Mouse (Mus musculus): Measurements from ENCODE around the gene Cep83. TPM values are rescaled to one million over a fixed set of nuclear protein-coding genes. Genes with fewer than 3 reads are reported as not detected.

Gene Cep83
- polyA plus RNA-seq, 1 experiment, result 7.8 TPM

DNA sequence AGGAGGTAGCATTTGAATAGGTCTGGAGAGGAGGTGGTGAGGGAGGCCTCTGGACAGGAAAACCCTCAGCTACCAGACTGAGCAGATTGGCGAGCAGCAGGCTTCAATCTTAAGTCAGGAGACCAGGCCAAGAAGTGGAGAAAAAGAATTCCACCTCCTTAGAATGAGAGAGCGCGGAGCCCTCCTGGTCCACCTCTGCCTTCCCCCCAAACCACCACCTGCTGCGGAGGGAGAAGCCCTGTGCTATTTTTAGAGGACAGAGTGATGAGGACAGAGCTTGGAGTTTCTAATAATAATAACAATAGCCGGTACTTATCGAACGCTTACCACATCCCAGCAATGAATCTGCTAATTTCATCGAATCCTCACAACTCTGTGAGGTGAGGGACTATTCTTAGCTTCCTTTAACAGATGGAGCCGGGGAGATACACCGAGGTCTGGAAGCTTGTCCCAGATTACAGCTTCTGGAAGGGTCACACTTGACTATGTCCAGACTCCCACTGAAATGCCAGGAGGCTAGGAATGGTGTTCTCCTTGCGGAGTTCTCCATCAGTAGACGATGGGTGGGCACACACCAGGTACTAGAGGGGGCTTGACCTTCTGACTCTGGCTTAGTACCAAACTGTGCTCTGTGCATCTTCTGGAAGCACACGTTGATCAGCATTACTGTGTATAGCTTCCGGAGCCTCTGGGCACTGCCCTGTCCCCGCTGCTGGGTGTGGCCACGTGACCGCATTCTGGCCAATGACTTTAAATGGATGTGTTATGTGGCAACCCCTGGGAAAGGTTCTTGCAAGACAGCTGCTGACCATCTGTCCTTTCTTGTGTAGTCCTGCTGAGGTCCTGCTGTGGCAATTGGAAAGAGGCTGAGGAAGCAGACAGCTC is 130.6 kb downstream of the Cep83 start:
- H3K36me3 ChIP-seq (replicated peaks; ENCODE audit: low read length), result peaks cover 99% of the 10 kb centered on the region
- H3K27me3 ChIP-seq (replicated peaks), result no peaks in the 10 kb centered on the region

DNA sequence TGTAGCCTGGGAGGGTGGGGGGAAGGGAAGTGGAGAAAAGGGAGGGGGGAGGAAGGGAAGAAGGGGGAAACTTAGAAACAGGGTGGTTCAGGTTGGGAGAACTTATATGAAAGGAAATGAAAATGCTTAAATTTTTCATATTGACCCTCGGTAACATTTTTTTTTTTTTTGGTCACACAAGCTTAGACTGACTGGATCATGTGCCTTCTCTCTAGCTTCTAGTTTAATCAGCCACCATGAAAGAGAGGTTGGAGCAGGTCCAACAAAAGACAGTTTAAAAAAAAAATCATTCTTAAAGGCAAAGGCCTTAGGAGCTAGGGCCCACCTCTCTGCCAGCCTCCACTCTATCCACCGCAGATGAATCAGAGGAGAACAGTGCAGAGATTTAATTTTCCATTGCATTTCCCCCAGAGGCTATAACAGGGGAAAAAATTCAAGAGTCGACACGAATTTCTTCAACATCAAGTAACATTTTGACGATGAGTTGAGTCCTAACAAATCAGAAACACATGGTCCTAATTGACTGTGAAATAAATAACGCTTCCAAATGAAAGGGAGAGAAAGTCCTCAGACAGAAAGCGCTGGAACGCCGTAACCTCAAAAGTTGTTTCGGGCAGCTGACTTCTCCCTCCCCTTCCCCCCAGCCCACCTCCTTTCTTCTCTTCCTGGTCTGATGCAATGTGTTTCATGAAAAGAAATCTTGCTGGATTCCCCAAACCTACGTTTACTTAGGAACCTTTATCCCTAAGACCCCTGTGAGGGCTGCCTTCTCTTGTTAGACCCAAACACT is 135.7 kb downstream of the Cep83 start:
- H3K4me1 ChIP-seq, result peaks cover 25% of the 10 kb centered on the region
- TF ChIP-seq GATA1 (IDR thresholded peaks at IDR 0.05; ENCODE audit: borderline replicate concordance, low read length) (no peak), FLI1 (IDR thresholded peaks at IDR 0.05; ENCODE audit: low read length) (no peak)
- peaks cover 98% of the 10 kb centered on the region for H3K36me3 ChIP-seq (replicated peaks; ENCODE audit: low read length)
- H3K27me3 ChIP-seq (replicated peaks), result no peaks in the 10 kb centered on the region
- H3K9me3 ChIP-seq, result no peaks in the 10 kb centered on the region
- H3K4me3 ChIP-seq (replicated peaks), result no peak overlapping the region

More for the DNA sequence above, 130.6 kb downstream of the Cep83 start:
- no peak for TF ChIP-seq GATA1 (IDR thresholded peaks at IDR 0.05; ENCODE audit: borderline replicate concordance, low read length)
- TF ChIP-seq FLI1 (IDR thresholded peaks at IDR 0.05; ENCODE audit: low read length), result no peak
- no peak overlapping the region for H3K4me3 ChIP-seq (replicated peaks)
- peaks cover 15% of the 10 kb centered on the region for H3K4me1 ChIP-seq
- no peaks in the 10 kb centered on the region for H3K9me3 ChIP-seq

DNA sequence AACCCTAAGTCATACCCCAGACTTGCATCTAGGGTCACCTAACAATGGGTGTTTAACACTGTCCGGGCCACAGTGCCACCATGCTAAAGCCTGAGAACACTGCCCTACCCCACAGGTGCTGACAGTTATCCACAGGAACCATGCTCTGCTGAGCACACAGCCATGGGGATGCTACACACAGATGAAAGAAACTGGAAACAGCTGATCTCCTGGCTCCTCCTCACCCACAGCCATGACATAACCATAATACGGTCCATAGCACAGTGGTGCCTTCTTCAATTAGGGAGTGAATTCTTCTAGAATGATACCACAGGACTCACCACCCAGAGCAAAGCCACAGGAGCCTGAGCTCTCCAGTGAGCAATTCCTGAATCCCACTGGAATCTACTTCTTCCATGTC is 137.5 kb downstream of the Cep83 start:
- peaks cover 32% of the 10 kb centered on the region for H3K4me1 ChIP-seq
- peaks cover 99% of the 10 kb centered on the region for H3K36me3 ChIP-seq (replicated peaks; ENCODE audit: low read length)
- H3K9me3 ChIP-seq, result no peaks in the 10 kb centered on the region
- no peaks in the 10 kb centered on the region for H3K27me3 ChIP-seq (replicated peaks)
- TF ChIP-seq GATA1 (IDR thresholded peaks at IDR 0.05; ENCODE audit: borderline replicate concordance, low read length), result no peak
- no peak for TF ChIP-seq FLI1 (IDR thresholded peaks at IDR 0.05; ENCODE audit: low read length)
- H3K4me3 ChIP-seq (replicated peaks), result no peak overlapping the region

DNA sequence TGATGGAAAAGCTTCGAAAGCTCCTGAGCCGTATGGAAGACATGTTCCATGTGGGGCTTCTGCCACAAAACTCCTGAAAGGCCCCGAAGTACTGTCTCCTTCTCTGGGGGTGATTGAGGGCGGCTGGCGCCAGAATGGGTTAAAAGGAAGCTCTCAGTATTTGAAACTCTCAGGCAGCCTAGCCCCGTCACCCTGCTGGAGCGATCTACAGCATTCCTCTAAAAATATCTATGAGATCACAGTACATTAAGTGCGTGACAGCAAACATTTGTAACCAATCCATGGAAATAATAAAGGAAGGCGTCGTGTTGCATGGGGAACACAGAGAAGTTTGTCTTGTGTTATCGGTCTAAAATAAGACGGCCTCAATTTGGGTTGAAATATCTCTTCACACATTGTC is 138.0 kb downstream of the Cep83 start:
- TF ChIP-seq FLI1 (IDR thresholded peaks at IDR 0.05; ENCODE audit: low read length) (no peak), GATA1 (IDR thresholded peaks at IDR 0.05; ENCODE audit: borderline replicate concordance, low read length) (no peak)
- H3K27me3 ChIP-seq (replicated peaks), result no peaks in the 10 kb centered on the region
- peaks cover 36% of the 10 kb centered on the region for H3K4me1 ChIP-seq
- no peak overlapping the region for H3K4me3 ChIP-seq (replicated peaks)
- H3K36me3 ChIP-seq (replicated peaks; ENCODE audit: low read length), result peaks cover 99% of the 10 kb centered on the region
- no peaks in the 10 kb centered on the region for H3K9me3 ChIP-seq

DNA sequence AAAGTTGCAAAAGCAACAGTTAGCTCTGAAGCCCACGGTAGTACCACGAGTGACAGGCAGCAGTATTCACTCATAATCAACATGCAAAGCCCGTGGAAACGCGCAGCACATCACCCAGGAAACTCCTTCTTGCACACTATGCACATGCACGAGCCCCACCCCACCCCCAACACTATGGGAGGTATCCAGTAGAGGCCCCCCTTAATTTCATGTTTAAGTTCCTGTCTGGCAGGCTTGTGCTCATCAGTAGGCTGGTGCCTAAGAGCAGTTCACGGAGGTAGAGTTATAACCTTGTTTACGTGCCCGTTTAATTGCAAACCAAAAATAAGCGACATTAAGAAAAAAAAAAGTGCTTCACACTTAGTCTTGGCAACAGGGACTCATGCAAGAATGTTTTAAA is 138.9 kb downstream of the Cep83 start:
- peaks cover 99% of the 10 kb centered on the region for H3K36me3 ChIP-seq (replicated peaks; ENCODE audit: low read length)
- no peaks in the 10 kb centered on the region for H3K9me3 ChIP-seq
- H3K4me1 ChIP-seq, result peaks cover 36% of the 10 kb centered on the region
- TF ChIP-seq FLI1 (IDR thresholded peaks at IDR 0.05; ENCODE audit: low read length), result no peak
- TF ChIP-seq GATA1 (IDR thresholded peaks at IDR 0.05; ENCODE audit: borderline replicate concordance, low read length), result no peak
- no peak overlapping the region for H3K4me3 ChIP-seq (replicated peaks)
- H3K27me3 ChIP-seq (replicated peaks), result no peaks in the 10 kb centered on the region

DNA sequence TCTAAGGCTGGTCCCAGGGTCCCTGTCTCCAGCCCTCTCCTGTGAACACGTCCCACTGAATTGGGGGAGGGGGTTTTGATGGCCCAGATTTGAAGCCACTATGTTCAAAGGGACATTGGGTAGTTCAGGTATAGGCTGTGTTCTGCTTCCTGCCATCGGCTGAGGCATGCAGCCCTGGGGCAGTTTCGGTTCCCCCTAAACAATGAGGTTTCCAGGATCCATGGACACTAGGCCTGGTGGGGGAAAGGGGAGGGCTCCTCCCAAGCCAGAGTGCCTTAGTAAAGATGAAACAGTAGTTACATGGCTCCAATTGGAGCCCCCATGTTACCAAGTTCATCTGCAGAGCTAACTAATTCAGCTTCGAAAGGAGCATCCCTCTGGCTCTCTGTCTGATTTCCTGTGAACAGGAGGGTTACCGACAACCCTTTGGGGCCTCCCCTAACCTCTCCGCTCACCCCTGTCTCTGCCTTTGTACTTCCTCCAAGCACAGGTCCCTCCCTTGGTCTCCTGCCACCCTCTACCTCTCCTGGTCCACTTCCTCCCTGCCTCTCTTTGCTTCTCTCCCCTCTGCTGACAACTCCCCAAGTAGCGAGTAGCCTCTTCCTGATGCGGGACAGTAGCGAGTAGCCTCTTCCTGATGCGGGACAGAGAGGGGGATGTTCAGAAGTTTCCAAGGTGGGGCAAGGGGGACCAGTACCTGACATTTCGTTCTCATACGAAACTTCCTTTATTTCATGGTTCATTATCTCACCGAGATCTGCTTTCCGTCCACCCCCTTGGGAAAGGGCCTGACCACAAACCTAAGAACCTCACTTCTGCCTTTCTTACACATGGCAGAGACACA is 139.7 kb downstream of the Cep83 start:
- Histone ChIP-seq H3K4me1 (peaks cover 39% of the 10 kb centered on the region), H3K36me3 (replicated peaks; ENCODE audit: low read length) (peaks cover 99% of the 10 kb centered on the region), H3K9me3 (no peaks in the 10 kb centered on the region), H3K27me3 (replicated peaks) (no peaks in the 10 kb centered on the region), H3K4me3 (replicated peaks) (no peak overlapping the region)
- TF ChIP-seq GATA1 (IDR thresholded peaks at IDR 0.05; ENCODE audit: borderline replicate concordance, low read length) (no peak), FLI1 (IDR thresholded peaks at IDR 0.05; ENCODE audit: low read length) (no peak)

DNA sequence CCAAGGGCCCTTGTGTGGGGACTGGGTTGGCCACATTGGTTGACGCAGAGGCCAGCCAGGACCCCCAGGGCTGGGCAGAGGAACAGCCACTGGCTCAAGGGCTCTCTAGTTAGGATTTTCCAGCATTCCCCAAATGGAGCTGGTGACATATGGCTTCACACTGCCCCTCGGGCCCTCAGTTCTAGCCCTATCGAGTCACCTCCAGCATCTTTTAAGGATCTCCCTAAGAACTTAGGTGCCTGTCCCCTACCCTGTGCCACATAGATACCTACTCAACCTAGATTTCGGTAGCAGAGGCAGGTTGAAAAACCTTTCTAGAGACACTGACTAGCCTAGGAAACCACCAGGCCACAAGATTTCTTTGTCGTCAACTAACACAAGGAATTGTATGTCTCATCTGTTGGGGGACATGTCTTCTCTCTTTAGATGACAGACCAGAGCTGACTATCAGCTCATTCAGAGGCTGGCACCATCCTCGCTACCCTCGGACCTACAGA is 140.3 kb downstream of the Cep83 start:
- Histone ChIP-seq H3K4me1 (peaks cover 39% of the 10 kb centered on the region), H3K36me3 (replicated peaks; ENCODE audit: low read length) (peaks cover 99% of the 10 kb centered on the region)

DNA sequence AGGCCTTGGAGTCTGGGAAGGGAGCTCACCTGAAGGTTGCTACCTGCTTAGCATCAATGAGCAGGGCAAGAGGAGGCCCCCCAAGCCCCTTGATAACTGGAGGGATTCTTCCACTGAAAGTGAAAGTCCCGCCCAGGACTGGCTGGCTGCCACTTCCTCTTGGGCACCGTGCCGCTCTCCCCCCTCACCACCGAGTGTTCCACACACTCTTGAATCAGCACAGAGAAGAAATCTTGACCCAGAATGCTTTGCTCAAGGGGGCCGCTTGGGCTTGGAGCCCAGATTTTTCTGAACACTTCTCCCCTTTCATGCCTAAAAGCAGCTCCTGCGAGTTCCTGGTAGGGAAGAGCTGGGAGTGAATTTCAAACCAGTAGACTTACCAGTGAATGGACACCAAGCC is 141.0 kb downstream of the Cep83 start:
- Histone ChIP-seq H3K4me1 (peaks cover 42% of the 10 kb centered on the region), H3K9me3 (no peaks in the 10 kb centered on the region), H3K4me3 (replicated peaks) (peak overlapping the region; percentile 74), H3K27me3 (replicated peaks) (no peaks in the 10 kb centered on the region), H3K36me3 (replicated peaks; ENCODE audit: low read length) (peaks cover 99% of the 10 kb centered on the region)
- TF ChIP-seq FLI1 (IDR thresholded peaks at IDR 0.05; ENCODE audit: low read length), result no peak
- no peak for TF ChIP-seq GATA1 (IDR thresholded peaks at IDR 0.05; ENCODE audit: borderline replicate concordance, low read length)

More for the DNA sequence above, 140.3 kb downstream of the Cep83 start:
- no peaks in the 10 kb centered on the region for H3K9me3 ChIP-seq
- H3K27me3 ChIP-seq (replicated peaks), result no peaks in the 10 kb centered on the region
- H3K4me3 ChIP-seq (replicated peaks), result peak overlapping the region; percentile 74
- TF ChIP-seq GATA1 (IDR thresholded peaks at IDR 0.05; ENCODE audit: borderline replicate concordance, low read length) (no peak), FLI1 (IDR thresholded peaks at IDR 0.05; ENCODE audit: low read length) (no peak)

DNA sequence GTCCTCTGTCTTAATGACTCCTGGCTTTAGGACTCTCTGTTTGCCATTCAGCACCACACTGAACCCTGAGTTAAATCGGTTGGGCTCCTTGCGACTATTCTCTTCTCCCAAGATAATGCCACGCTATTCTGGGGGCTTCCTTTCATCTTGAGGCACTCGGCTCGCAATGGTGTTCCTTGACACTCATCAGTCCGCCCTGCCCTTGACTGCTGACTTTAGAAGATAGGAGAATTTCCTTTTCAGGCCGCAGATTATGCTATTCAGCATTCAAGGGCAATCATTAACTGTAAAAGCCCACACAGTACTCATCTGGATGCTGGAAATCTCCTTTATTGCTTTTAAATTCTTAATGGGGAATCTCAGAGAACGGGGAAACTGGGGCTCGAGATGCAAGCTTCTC is 147.4 kb downstream of the Cep83 start:
- H3K4me1 ChIP-seq, result peaks cover 27% of the 10 kb centered on the region
- H3K36me3 ChIP-seq (replicated peaks; ENCODE audit: low read length), result peaks cover 98% of the 10 kb centered on the region
- no peaks in the 10 kb centered on the region for H3K9me3 ChIP-seq
- H3K27me3 ChIP-seq (replicated peaks), result no peaks in the 10 kb centered on the region
- TF ChIP-seq GATA1 (IDR thresholded peaks at IDR 0.05; ENCODE audit: borderline replicate concordance, low read length) (no peak), FLI1 (IDR thresholded peaks at IDR 0.05; ENCODE audit: low read length) (no peak)
- no peak overlapping the region for H3K4me3 ChIP-seq (replicated peaks)
